Mouse (Mus musculus): Measurements from ENCODE around the gene Itm2c. TPM values are rescaled to one million over a fixed set of nuclear protein-coding genes. Genes with fewer than 3 reads are reported as not detected.
A peak's percentile ranks its signal among the peaks of the same experiment; 100 is the strongest.

Itm2c gene
- polyA plus RNA-seq, 1 experiment from 2014 or later = 189 TPM

DNA sequence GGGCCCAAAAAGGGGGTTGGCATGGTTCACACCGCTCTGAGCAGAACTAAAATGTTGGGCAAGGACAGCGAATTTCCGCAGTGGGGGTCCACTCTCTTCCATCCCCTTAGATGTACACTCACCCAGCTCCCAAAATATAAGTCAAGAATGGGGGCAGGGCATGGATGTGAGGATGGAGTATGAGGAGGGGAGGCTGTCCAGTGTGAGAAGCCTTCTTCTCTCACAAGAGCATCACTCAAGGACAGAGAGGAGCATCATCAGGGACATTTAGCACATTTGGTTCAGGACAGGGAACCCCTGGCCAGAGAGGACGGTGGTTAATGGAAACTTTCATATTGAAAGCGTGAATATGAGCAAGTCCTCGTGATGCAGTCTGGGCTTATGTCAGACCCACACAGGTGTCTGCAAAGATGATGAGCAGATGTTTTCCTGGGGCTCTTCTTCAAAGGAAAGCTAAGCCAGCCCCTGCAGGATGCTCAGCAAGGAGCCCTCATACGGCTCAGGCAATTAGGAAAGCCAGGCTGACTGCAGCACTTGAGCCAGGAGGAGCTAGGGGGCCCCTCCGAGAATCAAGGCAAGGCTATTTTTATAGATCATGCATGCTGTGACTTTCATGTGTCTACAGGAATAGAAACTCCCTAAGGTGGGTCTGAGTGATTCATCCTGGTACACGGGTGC is 64.0 kb downstream of the Itm2c start:
- no peaks in the 10 kb centered on the region for H3K9me3 ChIP-seq (ENCODE audit: control insufficient read depth, low read length)
- WGBS = 41% methylated on average over 9 of the region's 9 CpGs
- no peak overlapping the region for H3K4me3 ChIP-seq (ENCODE audit: control insufficient read depth in 1 of 2, insufficient read depth in 1 of 2, low read depth in 1 of 2, low read length in 2 of 2)
- H3K27me3 ChIP-seq (ENCODE audit: control insufficient read depth, insufficient read depth, low read length) = no peaks in the 10 kb centered on the region
- peak overlapping the region; percentile 47 for H3K4me2 ChIP-seq (ENCODE audit: low read length)
- peak overlapping the region; percentile 47 to 82 for H3K27ac ChIP-seq (replicated peaks in 1 of 2; ENCODE audit: control insufficient read depth in 1 of 2, insufficient read depth in 1 of 2, low read depth in 2 of 2, low read length in 2 of 2)
- H3K36me3 ChIP-seq (ENCODE audit: control insufficient read depth, insufficient read depth, low read length) = no peaks in the 10 kb centered on the region
- H3K9ac ChIP-seq (ENCODE audit: low read length) = no peak overlapping the region
- peaks cover 45 to 61% of the 10 kb centered on the region in 2 experiments for H3K4me1 ChIP-seq (ENCODE audit: control insufficient read depth in 2 of 2, insufficient read depth in 2 of 2, low read length in 2 of 2)
- peak; percentile 42 for ATAC-seq (ENCODE audit: insufficient number of reproducible peaks, insufficient read depth, low FRiP score, low read depth)

Other genes starting within 250 kb of the Itm2c start
- 2.0 and 2.3 TPM in 2 replicates for gene Sp100, start 244.3 kb upstream of the Itm2c start, polyA plus RNA-seq (2014; fragmentation: Nextera tagmentation; extraction: Ambion mirVana)
- 1.2 and 1.4 TPM in 2 replicates for gene A630001G21Rik, start 115.6 kb upstream of the Itm2c start, polyA plus RNA-seq (2014; fragmentation: Nextera tagmentation; extraction: Ambion mirVana)
- gene Cab39, start 100.8 kb upstream of the Itm2c start, polyA plus RNA-seq (2014; fragmentation: Nextera tagmentation; extraction: Ambion mirVana) = 39.7 and 41.4 TPM in 2 replicates
- gene 4933407L21Rik, start 34.2 kb downstream of the Itm2c start, polyA plus RNA-seq (2014; fragmentation: Nextera tagmentation; extraction: Ambion mirVana) = 0.11 and 0.26 TPM in 2 replicates
- 0.07 TPM in 1 of 2 replicates, not detected in the other for gene Gpr55, start 66.7 kb downstream of the Itm2c start, polyA plus RNA-seq (2014; fragmentation: Nextera tagmentation; extraction: Ambion mirVana)
- gene Spata3, start 122.5 kb downstream of the Itm2c start, polyA plus RNA-seq (2014; fragmentation: Nextera tagmentation; extraction: Ambion mirVana) = not detected in 2 replicates
- 0.13 and 0.27 TPM in 2 replicates for gene 2810459M11Rik, start 151.6 kb downstream of the Itm2c start, polyA plus RNA-seq (2014; fragmentation: Nextera tagmentation; extraction: Ambion mirVana)
- 134 and 141 TPM in 2 replicates for gene Psmd1, start 170.1 kb downstream of the Itm2c start, polyA plus RNA-seq (2014; fragmentation: Nextera tagmentation; extraction: Ambion mirVana)
- gene Htr2b, start 217.7 kb downstream of the Itm2c start, polyA plus RNA-seq (2014; fragmentation: Nextera tagmentation; extraction: Ambion mirVana) = 0.13 and 0.39 TPM in 2 replicates
- gene Gm21972, start 239.4 kb downstream of the Itm2c start, polyA plus RNA-seq (2014; fragmentation: Nextera tagmentation; extraction: Ambion mirVana) = not detected in 2 replicates